Mouse (Mus musculus) testis, postnatal 14 days (tissue): ENCODE measurements around the gene Hmx2.
A peak's percentile ranks its signal among the peaks of the same experiment; 100 is the strongest.

Source experiments
- DNase-seq: peaks from one replicate; pipeline ENCODE4 v3.0.0; 2021; ENCODE audit warnings: low spot score

Hmx2 gene

GRCm38 (mm10) chr7:131548473-131548872, at the start of gene Hmx2:
TSS of gene Hmx2 (plus strand) at chr7:131548773.
- DNase-seq = no peak

DNA sequence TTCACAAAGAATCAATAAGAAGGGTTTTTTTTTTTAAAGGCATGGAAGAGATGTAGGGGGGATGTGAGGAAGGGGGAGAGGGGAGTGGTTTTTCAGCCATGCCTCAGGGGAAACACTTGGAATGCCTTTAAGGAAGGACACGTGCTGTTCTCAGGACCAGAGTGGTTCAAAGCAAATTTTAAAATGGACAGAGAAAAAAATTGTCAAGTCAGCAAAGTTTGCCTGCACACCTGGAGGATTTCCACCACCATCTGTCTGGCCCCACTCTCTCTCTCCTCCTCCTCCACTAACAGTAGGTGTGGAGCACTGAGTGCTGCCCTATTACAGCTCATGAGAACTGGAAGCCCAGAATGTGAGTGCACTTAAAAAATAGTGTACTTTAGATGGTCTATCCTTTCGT, 44.8 kb upstream of the Hmx2 start:
- DNase-seq = no peak

- peak; percentile 78 for DNase-seq
Measured at GRCm38 (mm10) chr7:131539979-131540378, 8.6 kb upstream of the Hmx2 start.

GRCm38 (mm10) chr7:131541184-131542114, 7.1 kb upstream of the Hmx2 start:
- DNase-seq = no peak

- peak; percentile 62 for DNase-seq
Measured at GRCm38 (mm10) chr7:131542115-131542871, 6.3 kb upstream of the Hmx2 start, which contains the start of gene Hmx3. TSS of gene Hmx3 (plus strand) at chr7:131542867.

DNA sequence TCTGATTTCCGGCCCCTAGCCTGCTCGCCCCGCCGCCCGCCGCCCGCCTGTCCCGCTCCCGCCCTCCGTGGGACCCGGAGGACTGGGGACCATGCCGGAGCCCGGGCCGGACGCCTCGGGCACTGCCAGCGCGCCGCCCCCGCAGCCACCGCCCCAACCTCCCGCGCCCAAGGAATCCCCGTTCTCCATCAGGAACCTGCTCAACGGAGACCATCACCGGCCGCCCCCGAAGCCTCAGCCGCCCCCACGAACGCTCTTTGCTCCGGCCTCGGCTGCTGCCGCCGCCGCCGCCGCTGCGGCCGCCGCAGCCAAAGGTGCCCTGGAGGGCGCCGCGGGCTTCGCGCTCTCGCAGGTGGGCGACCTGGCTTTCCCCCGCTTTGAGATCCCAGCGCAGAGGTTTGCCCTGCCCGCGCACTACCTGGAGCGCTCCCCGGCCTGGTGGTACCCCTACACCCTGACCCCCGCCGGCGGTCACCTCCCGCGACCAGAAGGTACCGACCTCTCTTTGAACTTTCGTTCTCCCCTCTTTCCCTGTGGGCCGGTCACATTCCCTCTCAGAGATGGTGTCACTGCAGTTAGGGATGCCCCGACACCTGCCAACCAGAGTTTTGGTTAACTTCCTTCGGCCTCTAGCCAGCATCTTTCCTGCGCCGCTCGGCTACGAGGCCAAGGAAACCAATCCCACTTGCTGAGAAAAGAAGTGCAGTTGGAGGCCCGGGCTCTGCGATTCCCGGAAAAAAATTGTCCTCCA, 5.5 kb upstream of the Hmx2 start:
- DNase-seq = no peak

DNA sequence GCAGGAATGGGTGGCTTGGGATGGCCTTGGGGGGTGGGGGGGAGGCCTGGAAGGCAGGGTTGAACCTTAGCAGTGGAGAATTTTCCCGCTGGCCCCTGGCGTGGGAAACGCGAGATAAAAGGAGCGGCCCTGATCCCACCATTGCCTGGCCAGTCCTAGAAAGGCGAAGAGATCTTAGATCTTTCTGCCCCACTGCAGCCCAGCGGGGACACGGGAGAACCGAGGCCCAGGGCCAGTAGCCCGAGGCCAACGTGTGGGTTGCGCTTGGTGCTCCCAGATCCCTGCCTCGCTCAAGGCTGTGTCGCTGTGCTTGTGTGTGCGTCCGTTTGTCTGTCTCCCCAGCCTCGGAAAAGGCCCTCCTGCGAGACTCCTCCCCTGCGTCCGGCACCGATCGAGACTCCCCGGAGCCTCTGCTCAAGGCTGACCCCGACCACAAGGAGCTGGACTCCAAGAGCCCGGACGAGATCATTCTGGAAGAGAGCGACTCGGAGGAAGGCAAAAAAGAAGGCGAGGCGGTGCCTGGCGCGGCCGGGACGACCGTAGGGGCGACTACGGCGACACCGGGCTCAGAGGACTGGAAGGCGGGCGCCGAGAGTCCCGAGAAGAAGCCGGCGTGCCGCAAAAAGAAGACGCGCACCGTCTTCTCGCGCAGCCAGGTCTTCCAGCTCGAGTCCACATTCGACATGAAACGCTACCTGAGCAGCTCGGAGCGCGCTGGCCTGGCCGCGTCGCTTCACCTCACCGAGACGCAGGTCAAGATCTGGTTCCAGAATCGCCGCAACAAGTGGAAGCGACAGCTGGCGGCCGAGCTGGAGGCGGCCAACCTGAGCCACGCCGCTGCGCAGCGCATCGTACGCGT, 4.7 kb upstream of the Hmx2 start:
- DNase-seq = no peak

DNA sequence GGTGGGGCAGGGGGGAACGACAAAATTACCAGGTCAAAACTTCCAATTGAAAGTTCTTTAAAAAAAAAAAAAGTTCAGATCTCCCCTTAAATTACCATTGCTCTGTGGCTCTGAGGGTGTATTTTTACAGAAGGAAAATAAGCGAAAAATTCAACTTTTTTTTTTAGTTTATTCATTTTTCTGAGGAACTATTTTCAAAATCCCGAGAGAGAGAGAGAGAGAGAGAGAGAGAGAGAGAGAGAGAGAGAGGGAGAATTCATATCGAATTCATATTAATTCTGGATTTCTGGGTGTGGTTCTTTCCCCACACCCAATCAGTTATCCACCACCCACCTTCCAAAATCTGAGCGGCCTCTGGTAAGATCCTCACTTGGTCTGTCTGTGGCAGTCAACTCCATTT, 3.7 kb upstream of the Hmx2 start:
- no peak for DNase-seq

GRCm38 (mm10) chr7:131545701-131546385, 2.7 kb upstream of the Hmx2 start:
- no peak for DNase-seq

GRCm38 (mm10) chr7:131546423-131546822, 2.1 kb upstream of the Hmx2 start:
- no peak for DNase-seq

DNA sequence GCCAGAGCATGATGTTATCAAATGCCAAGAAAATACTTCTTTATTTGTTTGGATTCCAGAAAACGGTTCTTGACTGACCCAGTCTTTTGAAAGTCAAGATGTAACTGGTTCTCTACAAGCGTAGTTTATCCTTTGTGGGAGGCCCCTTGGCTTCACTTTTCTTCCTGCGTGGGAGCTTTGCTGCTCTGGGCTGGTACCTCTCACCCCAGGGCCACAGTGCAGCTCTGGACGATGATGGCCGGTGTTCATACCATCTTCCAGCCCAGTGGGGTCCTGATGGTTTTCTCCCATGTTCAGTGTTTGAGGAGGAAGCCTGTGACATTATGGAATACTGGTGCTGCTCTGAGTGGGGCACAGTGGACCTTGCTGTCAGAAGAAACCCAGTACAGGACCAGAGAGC, 1.1 kb upstream of the Hmx2 start:
- DNase-seq = no peak

DNA sequence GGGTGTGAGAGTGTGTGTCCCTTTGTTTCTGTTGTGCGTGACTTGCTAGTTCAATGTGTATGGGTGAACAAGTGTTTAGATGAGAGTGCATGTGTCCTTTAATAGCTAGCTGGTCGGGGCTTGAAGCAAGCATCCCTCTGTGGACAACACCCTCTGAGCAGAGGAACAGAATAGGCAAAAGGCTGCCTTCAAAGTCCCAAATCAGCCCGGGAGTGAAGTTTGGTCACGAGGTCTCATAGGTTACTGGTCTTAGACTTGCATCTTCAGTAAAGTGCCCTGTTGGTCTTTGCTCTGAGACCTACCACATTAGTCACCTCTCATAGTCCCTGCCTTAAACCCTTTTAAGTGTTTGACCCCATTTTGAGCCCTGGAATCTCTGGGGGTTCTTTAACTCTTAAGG, 2.9 kb downstream of the Hmx2 start:
- DNase-seq = no peak

- no peak for DNase-seq
Measured at GRCm38 (mm10) chr7:131551931-131552741, 3.6 kb downstream of the Hmx2 start.

DNA sequence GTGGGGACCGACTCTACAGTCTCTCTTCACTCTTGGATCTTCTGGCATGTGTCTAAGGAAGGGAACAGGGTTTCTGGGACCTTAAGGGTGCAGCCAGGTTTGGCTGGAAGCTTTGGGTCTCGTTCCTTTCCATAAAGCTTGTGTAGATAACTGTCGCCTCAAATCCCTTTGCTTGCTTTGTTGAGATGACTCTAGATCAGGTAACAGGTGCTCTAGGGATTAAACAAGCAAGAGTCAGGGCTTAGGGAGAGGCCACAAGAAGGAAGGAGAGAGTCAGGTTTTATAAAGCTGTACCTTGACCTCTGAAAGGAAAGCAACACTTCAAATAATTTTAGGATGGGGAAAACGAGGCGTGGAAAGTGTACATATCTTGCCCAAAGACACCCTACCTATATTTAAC, 4.2 kb downstream of the Hmx2 start:
- DNase-seq = no peak

DNA sequence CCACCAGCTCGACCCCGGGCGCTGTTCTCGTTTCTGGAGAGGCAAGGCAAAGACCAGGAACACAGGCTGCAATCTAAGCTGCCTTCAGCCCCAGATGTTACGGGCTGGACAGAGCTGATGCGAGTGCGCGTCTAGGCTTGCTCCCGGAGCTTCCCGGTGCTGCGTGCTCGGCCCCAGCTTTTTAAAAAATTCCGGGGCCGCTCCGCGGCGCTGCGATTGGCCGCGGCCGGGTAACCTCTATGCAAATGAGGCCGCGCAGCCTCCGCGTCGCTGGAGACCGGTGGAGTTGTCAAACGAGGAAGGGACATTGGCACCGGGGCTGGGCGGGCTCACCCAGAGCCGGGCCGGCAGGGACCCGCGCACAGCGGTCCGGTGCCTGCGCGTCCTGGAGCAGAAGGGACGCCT, 5.2 kb downstream of the Hmx2 start:
- no peak for DNase-seq

DNA sequence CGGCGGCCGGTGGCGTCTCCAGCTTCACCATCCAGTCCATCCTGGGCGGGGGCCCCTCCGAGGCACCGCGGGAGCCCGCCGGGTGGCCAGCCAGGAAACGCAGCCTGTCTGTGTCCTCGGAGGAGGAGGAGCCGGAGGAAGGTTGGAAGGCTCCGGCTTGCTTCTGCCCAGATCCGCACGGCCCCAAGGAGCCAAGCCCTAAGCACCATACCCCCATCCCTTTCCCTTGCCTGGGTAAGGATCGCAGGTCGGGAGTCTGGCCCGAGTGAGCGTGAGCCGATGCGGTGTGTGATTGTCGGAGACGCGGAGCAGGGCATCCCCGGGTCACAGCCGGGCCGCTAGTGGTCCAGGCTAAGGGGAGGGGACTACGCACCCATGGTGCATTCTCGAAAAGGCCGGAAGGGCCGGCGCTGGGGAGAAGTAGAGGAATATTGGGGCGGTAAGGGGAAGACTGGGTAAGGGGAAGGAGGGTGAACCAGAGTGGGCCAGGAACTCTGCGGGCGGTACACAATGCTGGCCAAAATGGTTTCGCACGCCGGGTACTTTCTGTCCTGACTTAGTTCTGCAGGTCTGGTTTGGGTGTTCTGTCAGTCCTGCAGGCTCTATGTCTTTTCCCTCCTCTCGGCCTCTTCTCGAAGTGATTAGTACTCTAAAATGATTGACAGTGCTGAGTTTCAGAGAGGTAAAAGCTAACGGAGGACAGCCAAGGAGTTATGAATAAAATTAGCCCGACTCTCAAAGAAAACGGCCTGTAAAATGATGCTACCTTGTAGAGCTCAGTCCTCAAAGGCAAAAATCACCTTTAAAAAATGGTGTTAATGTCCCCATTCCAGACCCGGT, 6.0 kb downstream of the Hmx2 start:
- no peak for DNase-seq

- DNase-seq = peak; percentile 29
Measured at GRCm38 (mm10) chr7:131555301-131556081, 6.9 kb downstream of the Hmx2 start.

- no peak for DNase-seq
Measured at GRCm38 (mm10) chr7:131556116-131556515, 7.5 kb downstream of the Hmx2 start.
